Mouse (Mus musculus) MEL-GATA-1-ER (cell line): ENCODE results near the gene Grwd1.
"Not testable (repeated sequence)": the region's sequence is repeated elsewhere in the genome, so short reads cannot be mapped to it uniquely, and the experiment has no call there.

ENCODE experiments used
- DNase-seq: peaks from one replicate; pipeline ENCODE4 v3.0.0-alpha.2; 2012; ENCODE audit warnings: low read depth; ENCODE audit errors: extremely low read depth

The Grwd1 gene

DNA sequence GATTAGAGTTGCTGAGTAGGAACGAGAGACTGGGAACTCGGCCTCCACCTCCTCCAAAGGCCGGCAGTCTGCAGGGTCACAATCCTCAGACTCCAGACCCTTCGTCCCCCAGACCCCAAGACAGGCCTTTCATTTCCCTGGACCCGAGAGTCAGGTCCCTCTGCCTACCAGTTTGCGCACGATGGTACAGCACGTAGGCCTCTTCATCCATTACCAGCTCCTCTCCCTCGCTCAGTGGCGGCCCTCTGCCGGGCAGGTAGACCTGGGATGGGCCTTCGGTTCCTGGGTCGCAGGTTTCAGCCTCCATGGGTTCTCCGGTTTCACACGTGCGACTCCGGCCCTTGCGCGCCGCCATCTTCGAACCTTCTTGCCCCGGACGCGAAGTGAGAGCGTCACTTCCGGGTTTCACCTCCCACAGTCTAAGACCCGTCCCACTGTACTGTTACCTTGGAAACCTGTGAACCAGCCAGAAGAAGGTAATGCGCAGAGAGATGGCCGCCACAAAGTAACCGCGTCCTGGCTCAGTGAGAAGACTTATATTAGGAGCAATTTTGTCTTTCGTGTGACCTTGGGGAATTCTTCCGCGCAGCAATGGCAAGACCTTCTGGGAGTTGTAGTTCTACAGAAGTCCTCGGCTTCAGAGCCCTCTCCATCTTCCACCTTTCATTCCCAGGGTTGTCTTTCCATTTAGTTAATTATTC, at the start of gene Grwd1:
TSS of gene Grwd1 (minus strand) at position 518 of the 701 bp plus-strand sequence.
- peak; percentile 87 for DNase-seq

DNA sequence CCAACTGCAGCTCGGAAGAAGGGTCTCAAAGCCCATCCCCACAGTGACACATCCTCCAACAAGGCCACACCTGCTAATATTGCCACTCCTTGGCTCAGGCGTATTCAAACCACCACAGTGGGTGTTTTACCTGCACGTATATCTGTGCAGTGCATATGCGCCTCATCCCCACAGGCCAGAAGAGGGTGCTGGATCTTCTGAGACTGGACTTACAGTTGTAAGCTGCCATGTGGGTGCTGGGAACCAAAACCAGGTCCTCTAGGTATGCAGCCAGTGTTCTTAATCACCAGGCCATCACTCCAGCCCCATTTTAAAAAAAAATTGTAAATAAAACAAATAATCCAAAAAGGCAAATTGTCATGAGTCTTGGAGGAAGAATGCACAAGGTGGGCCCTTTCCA, 49.8 kb upstream of the Grwd1 start:
- DNase-seq = no peak

DNA sequence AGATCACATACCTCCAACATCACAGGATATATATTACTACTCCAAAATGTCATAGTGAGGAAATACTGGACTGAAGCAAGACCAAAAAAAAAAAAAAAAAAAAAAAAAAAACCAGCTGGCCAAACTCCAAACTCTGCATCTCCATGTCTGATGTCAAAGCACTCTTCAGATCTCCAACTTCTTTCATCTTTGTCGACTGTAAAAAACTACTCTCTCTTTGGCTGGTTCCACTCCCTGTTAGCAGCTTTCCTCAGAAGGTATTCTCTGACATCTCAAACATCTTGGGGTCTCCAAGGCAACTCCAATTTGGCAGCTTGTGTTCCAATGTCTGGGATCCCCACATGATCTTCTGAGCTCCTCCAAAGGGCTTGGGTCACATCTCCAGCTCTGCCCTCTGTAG, 47.5 kb upstream of the Grwd1 start, which contains the start of gene Grin2d:
TSS of gene Grin2d (minus strand) at position 101 of the 400 bp plus-strand sequence.
- DNase-seq = not testable (repeated sequence)

DNA sequence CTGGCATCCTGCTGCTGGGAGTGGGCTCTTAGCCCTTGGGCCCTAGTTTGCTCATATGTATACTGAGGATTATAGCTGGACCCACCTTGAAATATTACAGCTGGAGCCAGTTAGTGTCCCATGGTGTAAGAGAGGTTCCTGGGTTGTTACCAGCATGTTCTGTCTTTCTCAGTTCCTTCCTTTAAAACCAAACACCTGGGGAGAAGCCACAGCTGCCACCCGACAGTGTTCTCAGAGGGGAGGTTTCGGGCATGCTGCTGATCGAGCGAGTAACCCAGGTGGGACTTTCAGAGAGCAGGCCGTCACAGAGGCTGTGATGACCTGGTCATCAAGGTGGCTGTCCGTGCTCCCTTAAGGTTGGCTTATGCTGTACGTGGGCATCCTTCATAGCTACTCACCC, 46.2 kb upstream of the Grwd1 start:
- no peak for DNase-seq

DNA sequence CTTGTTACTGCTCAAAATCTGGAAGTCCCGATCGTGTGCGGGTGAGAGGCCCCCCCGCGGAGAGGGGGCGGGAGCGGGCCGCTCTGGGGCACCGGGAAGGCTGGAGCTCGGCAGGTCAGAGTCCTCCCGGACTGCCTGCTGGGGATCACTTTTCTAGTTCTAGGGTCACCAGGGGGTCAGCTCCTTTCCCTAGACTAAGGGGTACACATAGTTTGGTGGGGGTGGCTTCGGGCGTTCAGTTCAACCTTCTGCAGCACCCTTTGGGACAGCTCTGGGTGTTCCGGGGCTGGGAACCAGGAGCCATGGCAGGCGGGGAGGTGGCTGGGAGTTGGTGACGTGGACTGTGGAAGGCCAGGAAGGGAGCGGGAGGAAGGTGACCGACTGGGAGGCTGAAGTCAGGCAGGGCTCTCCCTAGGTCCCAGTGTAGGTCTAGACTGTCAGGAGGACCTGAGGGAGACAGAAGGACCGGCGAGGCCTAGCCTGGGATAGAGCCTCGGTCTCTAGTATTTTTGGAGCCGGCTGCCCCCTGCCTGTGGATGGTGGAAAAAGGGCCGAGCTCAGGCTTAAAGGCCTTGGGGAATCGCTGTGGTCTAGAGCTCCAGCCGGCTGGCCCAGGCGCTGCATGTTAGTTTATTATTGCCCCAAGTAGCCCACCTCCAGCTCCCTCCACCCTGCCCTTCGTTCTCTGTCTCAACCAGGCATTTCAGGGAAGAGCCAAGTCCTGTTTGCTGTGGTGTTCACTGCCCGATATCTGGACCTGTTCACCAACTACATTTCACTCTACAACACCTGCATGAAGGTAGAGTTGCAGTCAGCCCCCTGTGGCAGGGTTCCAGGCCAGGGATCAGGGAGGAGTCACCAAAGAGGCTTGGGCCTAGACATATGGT, 42.6 kb upstream of the Grwd1 start:
- peak; percentile 10 for DNase-seq

DNA sequence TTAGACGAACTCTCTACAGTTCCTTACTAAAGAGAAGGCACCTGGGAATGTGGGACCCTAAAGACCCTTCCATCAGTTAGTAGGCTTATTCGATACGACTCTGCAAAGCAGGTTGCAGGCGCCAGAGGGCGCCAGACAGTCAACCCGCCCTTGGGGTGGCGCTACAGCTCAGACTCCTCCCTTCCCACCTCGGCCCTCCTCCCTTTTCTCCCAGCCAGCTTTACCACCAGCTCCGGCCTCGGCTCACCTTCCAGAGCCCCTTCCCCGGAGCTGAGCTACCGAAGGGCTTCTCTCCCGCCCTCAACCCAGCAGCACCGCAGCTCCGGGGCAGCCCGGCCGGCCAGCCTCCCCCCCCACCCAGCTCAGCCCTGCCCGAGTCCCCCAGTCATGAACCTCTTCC, 41.9 kb upstream of the Grwd1 start, which contains the start of gene Kdelr1:
TSS of gene Kdelr1 (plus strand) at position 149 of the 400 bp plus-strand sequence.
- peak; percentile 61 for DNase-seq

DNA sequence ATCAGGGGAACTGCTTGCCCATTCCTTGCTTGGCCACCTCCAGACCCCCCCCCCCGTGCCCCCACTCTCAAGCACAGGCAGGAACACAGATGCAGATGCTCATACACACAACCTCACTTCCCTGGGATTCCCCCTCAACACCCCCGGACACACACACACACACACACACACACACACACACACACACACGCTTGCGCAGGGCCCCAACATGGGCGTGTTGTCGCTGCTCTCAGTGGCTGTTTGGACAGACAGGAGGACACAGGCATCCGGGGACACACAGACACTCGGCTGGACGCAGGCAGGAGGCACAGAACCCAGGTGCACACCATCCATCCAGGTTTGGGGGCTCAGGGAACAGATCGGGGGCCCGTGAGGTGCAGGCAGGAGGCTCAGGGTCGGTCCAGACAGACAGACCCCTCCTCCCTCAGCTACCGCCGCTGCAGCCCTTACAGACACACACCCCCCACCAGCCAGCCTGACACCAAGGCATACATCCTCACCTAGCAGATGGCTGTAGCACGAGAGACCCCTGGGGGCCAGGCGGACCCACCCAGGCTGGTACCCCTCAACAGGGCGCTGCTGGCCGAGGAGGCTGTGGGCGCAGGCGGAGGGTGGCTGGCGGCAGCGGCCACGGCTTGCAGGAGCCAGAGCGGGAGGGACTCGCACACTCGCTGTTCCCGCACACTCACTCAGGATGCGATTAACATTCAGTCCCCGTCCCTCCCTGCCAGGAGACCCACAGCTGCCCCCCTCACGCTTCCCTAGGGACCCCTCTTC, 39.7 kb upstream of the Grwd1 start:
- DNase-seq = no peak

DNA sequence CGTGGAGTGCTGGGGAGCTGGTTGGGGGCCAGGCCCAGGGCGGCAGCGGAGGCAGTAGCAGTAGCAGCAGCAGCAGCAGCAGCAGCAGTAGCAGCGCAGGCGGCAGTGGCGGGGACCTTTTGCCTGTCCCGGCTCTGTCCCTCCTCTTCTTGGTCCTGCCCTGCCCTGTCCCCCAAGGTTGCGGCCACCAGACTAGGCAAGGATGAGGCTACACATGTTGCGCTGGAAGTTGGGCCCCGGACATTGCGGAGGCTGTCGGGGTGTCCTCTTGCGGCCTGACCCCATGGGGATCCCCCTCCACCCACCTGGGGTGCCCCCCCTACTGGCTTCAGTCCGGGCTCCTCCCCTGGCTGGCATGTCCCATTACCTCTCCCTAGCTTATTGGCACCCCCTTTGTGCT, 39.0 kb upstream of the Grwd1 start:
- no peak for DNase-seq

DNA sequence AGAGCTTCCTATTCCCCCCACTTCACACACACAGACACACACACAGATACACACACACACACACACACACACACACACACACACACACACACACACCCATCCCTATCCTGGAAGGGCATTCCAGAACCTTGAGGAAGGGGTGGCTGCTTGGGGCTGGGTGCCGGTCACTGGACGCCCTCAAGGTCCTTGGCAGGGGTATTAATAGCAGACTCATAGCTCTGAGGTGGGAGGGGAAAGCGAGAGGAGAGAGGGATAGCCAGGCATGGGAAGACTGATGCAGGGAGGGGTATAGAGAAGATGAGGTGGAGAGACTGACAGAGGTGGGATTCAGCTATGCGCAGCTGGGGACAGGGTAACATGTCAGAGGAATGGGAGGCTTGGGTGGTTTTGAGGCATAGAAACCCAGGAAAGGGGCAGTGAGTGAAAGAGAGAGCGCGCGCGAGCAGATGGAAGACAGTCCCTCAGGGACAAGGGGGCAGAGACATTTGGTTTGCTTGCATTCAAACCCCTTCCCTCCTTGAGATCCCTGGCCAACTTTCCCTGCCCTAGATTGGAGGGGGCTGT, 38.4 kb upstream of the Grwd1 start:
- no peak for DNase-seq

DNA sequence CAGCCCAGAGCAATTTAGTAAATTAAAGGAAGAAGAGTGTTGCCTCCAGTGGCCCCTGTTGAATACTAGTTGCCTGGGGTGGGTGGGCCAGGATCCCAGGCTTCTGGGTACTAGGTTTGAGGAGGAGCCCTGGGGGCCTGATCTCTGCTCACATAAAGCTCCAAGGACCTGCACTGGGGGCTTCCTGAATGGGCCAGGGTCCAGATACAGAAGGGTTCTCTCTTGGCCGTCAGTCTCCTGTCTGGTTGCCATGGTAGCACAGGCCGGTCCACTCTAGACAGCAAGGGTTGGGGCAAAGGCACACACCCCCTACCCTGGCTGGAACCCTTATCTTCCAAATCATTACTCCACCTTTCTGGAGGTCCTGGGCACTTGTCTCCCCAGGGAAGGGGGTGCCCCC, 37.1 kb upstream of the Grwd1 start:
- no peak for DNase-seq

DNA sequence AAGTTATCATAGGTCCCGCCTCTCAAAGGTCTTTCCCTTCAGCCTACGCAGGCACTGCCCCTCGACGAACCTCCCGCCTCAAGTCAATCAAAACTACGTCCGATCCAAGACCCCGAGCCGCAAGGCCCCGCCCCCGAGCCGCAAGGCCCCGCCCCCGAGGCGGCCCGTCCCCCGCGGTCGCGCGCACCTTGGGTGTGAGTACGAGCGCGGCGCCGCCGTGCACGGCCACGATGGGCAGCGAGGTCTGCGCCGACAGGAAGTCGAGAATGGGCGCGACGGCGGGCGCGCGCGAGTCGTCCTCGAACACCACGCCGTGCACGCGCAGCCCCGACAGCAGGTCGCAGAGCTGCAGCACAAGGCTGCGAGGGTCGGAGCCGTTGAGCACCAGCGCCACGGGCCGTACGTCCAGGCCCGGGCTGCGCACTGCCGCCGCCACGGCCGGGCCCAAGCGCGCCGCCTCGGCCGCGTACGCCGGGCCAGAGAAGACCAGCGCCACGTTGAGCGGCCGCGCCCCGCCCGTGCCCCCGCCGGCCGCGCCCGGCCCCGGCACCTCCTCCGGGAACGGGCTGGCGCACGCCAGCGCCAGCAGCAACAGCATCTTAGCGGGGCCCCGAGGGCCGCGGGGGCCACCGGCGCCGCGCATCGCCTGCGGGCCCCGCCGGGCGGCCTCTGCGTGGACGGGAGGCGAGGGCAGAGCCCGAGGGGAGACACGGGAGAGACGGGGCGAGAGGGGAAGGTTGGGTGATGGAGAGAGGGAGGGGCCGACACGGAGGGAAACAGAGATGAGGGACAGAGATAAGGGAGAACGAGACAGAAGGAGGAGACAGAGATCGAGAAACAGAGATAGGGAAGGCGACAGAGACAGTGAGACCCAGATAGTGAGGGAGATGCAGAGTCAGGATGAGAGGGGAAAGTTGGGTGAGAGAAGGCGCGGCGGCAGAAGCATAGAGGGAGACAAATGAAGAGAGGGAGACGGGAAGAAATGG, 35.5 kb upstream of the Grwd1 start:
- peak; percentile 72 for DNase-seq

DNA sequence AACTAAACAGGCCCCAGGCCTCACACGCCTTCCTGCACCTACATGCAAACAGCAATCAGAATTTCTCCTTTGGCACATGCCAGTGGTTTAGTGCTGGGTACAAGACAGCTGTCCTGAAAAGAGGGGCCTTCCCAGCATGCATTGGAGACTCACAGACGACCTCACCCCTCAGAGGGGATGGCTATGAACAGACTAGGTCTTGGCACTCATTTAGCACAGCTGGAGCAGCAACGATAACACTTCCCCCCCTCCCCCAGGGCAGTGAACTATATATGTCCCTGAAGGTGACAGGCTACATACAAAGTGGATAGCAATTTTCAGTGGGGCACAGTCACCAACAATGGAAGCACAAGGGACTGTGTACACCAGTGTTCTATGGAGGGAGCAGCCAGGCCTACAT, 33.7 kb upstream of the Grwd1 start:
- DNase-seq = no peak

DNA sequence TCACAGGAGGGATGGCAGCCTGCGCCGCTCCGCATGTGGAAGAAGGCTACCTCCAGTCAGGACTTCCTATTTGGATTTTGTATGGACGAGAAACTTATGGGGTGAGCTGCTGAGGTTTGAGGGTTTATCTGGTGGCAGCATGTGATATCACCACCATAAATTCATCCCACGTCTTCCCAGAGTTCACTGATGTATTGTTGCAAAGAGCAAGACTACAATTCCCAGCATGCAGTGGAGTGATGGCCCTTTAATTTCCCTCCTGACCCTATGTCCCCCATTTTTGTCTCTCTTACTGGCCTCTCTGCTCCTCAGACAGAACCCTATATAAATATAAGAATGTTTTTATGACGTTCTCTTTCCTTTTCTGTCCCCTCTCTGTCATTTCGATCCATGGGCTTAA, 32.1 kb upstream of the Grwd1 start:
- DNase-seq = no peak

DNA sequence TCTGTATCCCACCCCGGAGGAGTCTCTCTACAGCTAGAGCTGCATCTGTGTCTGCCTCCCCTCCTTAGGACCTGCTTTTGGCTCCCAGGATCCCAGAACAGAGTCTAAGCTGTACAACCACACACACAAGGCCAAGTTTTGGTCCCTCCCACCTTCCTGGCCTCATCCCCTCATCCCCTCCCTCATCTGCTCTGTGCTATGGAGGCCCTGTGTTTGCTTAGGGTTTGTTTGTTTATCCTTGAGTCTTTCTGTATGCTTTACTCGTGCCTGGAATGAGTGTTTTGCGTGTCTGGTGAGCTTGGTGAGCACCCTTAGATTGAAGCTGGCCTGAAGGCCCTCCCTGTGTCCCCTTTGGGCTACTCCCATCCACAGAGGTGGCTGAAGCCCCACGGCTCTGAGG, 28.3 kb upstream of the Grwd1 start:
- DNase-seq = no peak

DNA sequence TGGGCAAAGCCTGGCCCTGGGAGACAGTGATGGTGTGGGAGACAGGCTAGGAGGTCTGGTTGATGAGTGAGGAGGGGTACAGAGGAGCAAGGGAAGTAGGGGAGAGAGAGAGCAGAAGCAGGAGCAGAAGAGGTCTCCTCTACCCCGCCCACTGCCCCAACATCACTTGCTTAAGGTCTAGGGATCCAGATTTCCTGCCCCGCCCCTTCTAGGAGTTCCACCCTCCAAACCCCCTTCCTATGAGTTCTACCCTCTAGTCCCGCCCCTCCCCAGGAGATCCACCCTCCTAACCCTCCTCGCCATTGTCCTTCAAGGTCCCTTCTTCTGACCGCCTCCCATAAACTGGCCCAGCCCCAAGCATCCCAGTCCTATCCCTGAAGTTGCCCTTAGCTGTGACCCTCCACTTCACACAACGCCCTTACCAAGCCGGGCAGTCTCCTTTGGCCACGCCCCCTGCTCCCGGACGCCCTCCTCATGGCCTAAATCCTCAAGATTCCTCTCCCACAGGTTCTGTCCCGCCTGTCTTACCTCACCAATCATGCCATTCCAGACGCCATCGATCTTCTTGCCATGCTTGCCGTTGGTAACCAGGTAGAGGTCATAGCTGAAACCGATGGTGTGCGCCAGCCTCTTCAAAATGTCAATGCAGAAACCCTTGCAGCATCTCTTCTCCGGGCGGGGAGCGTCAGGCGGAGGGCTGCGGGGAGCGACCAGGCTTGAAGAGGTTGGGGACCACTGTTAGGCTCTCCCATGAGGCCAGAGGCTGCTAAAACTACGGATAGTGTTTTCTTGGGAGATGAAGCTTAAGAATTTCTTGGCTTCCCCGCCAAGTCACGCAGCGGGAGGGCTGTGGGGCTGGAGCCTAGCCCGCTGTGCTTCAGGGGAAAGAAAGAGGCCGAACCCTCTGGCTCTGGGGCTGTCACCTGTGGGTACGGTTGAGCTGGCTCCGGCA, 26.5 kb upstream of the Grwd1 start:
- no peak for DNase-seq

DNA sequence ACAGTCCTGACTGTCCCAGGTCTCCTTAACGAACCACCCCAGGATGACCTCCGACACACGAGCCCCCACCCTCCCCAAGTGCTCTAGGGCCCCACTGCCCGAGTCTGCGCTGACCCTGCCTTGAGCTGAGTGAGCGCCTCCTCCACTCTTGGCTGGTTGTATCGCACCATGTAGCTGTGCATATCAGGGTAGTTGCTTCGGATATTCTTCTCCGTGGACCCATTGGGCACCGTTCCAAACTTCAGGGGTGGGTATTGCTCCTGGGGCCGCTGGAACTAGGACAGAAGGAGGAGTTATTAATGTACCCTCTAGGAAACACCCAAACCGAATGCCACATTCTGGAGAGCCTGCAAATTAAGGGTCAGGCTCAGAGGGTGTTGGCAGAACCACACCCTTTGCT, 22.3 kb upstream of the Grwd1 start:
- DNase-seq = no peak

DNA sequence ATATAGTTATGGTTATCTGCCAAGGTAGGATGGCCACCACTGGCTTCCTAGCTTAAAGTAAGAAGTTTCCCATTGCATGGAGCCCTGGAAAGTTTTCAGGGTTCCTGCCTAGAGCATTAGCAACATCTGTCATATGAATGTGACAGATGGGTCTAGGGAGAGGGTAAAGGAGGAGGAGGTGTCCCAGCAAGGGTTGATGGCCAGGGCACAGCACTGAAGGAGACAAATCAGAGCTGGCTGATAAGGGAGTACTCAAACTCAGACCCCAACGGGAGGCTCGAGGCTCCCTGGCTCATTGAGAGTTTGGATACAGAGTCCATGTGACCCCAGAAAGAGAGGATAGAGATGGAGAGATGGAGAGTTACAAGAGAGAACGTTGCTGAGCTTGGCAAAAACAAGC, 19.9 kb upstream of the Grwd1 start:
- no peak for DNase-seq

DNA sequence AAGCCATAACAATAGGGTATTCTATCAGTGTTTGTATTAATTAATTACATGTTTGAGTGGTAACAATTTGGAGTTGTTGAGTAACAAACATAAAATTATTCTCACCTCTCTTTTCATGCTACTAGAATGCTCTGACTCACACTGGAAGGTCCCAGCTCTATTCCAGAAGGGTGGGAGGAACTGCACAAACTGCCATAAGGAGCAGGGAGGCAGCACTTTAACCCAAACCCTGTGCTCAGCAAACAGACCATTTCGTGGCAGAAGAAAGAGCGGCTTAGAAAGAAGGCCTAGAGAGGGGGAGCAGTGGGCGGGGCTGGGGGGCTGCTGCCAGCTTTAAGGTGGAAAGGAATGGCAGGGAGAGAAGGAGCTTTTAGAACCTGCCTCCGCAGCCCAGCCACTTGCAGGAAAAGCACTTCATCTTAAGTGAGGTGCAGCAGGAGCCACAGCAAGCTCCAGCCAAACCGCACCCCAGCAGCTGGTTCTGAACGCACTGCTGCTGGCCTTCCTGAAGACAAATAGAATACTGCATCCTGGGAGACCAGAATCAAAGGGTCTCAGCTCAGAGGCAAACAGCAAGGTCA, 17.8 kb upstream of the Grwd1 start:
- no peak for DNase-seq
